Mouse (Mus musculus) effector memory CD4-positive, alpha-beta T cell, adult 5 months (primary cell): Measurements from ENCODE around the gene Cypt2. TPM values are rescaled to one million over a fixed set of nuclear protein-coding genes. Genes with fewer than 3 reads are reported as not detected.

ENCODE experiments used
- polyA plus RNA-seq: library from polyadenylated mRNA; unstranded; fragments of 100-300 nt; shearing (Covaris generic); gene quantifications from one replicate; pipeline ENCODE4 v1.2.1, GENCODE M21; 2017

The Cypt2 gene
- not detected for polyA plus RNA-seq

GRCm38 (mm10) chrX:105499472-105499871 lies at the start of gene Cypt2:
Gene Cypt2, plus strand, starts transcription at chrX:105499772.

